In genomic region chr3:138222511-138222910, GRCm38 (mm10) we compare ENCODE assay signal across 16 mouse cellular contexts. TPM values are rescaled to one million over a fixed set of nuclear protein-coding genes. Genes with fewer than 3 reads are reported as not detected.
"Had no signal": no experiment of that assay in that cellular context is flagged by ENCODE, and none has a peak within 500 bp of the region (broad histone marks: within the 10 kb centered on the region; RNA-seq: fewer than 3 reads in every experiment).

No protein-coding gene starts in this region.

- H3K27me3 ChIP-seq: kidney, embryonic 15.5 days; lung, embryonic 15.5 days; midbrain, embryonic 12.5 days; neural tube, embryonic 15.5 days had no signal

- H3K4me1 ChIP-seq: lung, embryonic 15.5 days; neural tube, embryonic 15.5 days had no signal

- H3K4me2 ChIP-seq: kidney, embryonic 15.5 days; lung, embryonic 15.5 days; midbrain, embryonic 12.5 days; neural tube, embryonic 15.5 days had no signal

- H3K27ac ChIP-seq: kidney, embryonic 15.5 days; limb, embryonic 10.5 days; lung, embryonic 15.5 days; macrophage; midbrain, embryonic 12.5 days; neural tube, embryonic 15.5 days had no signal

- H3K9me3 ChIP-seq: kidney, embryonic 15.5 days; limb, embryonic 10.5 days; lung, embryonic 15.5 days; midbrain, embryonic 12.5 days; neural tube, embryonic 15.5 days had no signal

- H3K4me3 ChIP-seq: kidney, embryonic 15.5 days; limb, embryonic 10.5 days; lung, embryonic 15.5 days; midbrain, embryonic 12.5 days; neural tube, embryonic 15.5 days had no signal

- H3K9ac ChIP-seq: kidney, embryonic 15.5 days; lung, embryonic 15.5 days; midbrain, embryonic 12.5 days; neural tube, embryonic 15.5 days had no signal

- H3K36me3 ChIP-seq: kidney, embryonic 15.5 days; limb, embryonic 10.5 days; lung, embryonic 15.5 days; midbrain, embryonic 12.5 days; neural tube, embryonic 15.5 days had no signal

RNA-seq across cellular contexts. Expression of gene Adh7, which starts 5.0 kb away (rescaled TPM):
- total RNA-seq: left cerebral cortex, adult 18-20 months; megakaryocyte-erythroid progenitor cell, adult 5-6 weeks had no signal
- polyA plus RNA-seq: large intestine, adult 2 months; macrophage had no signal

RNA-seq across cellular contexts. Expression of gene 4930579F01Rik, which starts 28.9 kb away (rescaled TPM):
- total RNA-seq: layer of hippocampus, adult 8-10 months; layer of hippocampus, postnatal 14 days; left cerebral cortex, adult 18-20 months; left cerebral cortex, postnatal 10 days; megakaryocyte-erythroid progenitor cell, adult 5-6 weeks; midbrain, postnatal 0 days had no signal
- polyA plus RNA-seq: large intestine, adult 2 months; limb, embryonic 10.5 days; liver, embryonic 16.5 days; macrophage; midbrain, embryonic 12.5 days; midbrain, postnatal 0 days; neural tube, embryonic 11.5 days; neural tube, embryonic 15.5 days; thymus, postnatal 0 days had no signal

RNA-seq across cellular contexts. Expression of gene Adh1, which starts 38.3 kb away (rescaled TPM):
- total RNA-seq: megakaryocyte-erythroid progenitor cell, adult 5-6 weeks had no signal
- polyA plus RNA-seq: macrophage had no signal
